Comparison of ENCODE assay signal across 12 mouse cellular contexts in genomic region chr10:69730351-69730871, GRCm38 (mm10).
DNase-seq lines count a peak whose midpoint lies in the region; ATAC-seq and TF ChIP-seq lines count a peak whose summit lies in the region.
"Had no signal": no experiment of that assay in that cellular context is flagged by ENCODE, and none has a peak within 500 bp of the region (broad histone marks: within the 10 kb centered on the region; RNA-seq: fewer than 3 reads in every experiment).

No protein-coding gene starts in this region.

- H3K9ac ChIP-seq in hindbrain, embryonic 11.5 days (ENCODE audit: low read depth, low read length): peak overlapping the region; percentile 20; the same call in 1 of the 2 replicates
- no peak overlapping the region; the same call in 1 of the 2 replicates for H3K9ac ChIP-seq in midbrain, embryonic 12.5 days (replicated peaks)
- H3K9ac ChIP-seq: stomach, embryonic 15.5 days had no signal

- peaks cover 58% of the 10 kb centered on the region for H3K4me1 ChIP-seq in cerebellum, adult 2 months (ENCODE audit: control insufficient read depth, insufficient read depth, low read length)
- peaks cover 2% of the 10 kb centered on the region; the same call in 1 of the 2 replicates for H3K4me1 ChIP-seq in hindbrain, embryonic 11.5 days (replicated peaks; ENCODE audit: control insufficient read depth, insufficient read depth, low read length)
- H3K4me1 ChIP-seq in midbrain, embryonic 12.5 days: peaks cover 17% of the 10 kb centered on the region

- no peaks in the 10 kb centered on the region for H3K27me3 ChIP-seq in cerebellum, adult 2 months (ENCODE audit: control insufficient read depth, insufficient read depth, low read length)
- no peaks in the 10 kb centered on the region for H3K27me3 ChIP-seq in hindbrain, embryonic 11.5 days (ENCODE audit: control insufficient read depth, insufficient read depth, low read length)
- no peaks in the 10 kb centered on the region for H3K27me3 ChIP-seq in midbrain, embryonic 12.5 days
- H3K27me3 ChIP-seq: stomach, embryonic 15.5 days had no signal

- TF ChIP-seq POLR2A in cerebellum, adult 2 months (IDR thresholded peaks at IDR 0.05; ENCODE audit: borderline replicate concordance, insufficient read depth, low read length): no peak
- no peak for TF ChIP-seq POLR2A in brain, embryonic 14.5 days (IDR thresholded peaks at IDR 0.05; ENCODE audit: borderline replicate concordance, extremely low read depth, insufficient read depth, insufficient read length, poor library complexity, severe bottlenecking)

- no peak overlapping the region for H3K4me3 ChIP-seq in cerebellum, adult 2 months (replicated peaks; ENCODE audit: insufficient read depth, low read depth, low read length)
- no peak overlapping the region for H3K4me3 ChIP-seq in hindbrain, embryonic 11.5 days (ENCODE audit: low read depth, low read length)
- H3K4me3 ChIP-seq in midbrain, embryonic 12.5 days: no peak overlapping the region
- H3K4me3 ChIP-seq: stomach, embryonic 15.5 days had no signal

- no peak overlapping the region for H3K4me2 ChIP-seq in hindbrain, embryonic 11.5 days (replicated peaks; ENCODE audit: low read depth, low read length)
- no peak overlapping the region for H3K4me2 ChIP-seq in midbrain, embryonic 12.5 days (replicated peaks)
- H3K4me2 ChIP-seq: heart, embryonic 11.5 days; stomach, embryonic 15.5 days had no signal

- DNase-seq in cerebellum, adult 2 months: peak; percentile 51 to 64
- no peak for DNase-seq in cerebellum, adult 11 months
- peak; percentile 75 for DNase-seq in brain, embryonic 14.5 days (ENCODE audit: low read depth)
- no peak for DNase-seq in hindbrain, embryonic 11.5 days (ENCODE audit: low spot score)
- no peak for DNase-seq in yolk sac, embryonic 10.5 days (ENCODE audit: low spot score)
- no peak for DNase-seq in layer of hippocampus, postnatal 10 days (ENCODE audit: low spot score in 2 of 2)
- DNase-seq in urinary bladder, adult 18-20 months (ENCODE audit: low spot score in 2 of 2): no peak
- DNase-seq: kidney, postnatal 10 days; right cerebral cortex, adult 18-20 months had no signal

- no peaks in the 10 kb centered on the region for H3K36me3 ChIP-seq in hindbrain, embryonic 11.5 days (ENCODE audit: control insufficient read depth, insufficient read depth, low read length)
- H3K36me3 ChIP-seq in midbrain, embryonic 12.5 days: no peaks in the 10 kb centered on the region
- H3K36me3 ChIP-seq: stomach, embryonic 15.5 days had no signal

- 5% methylated on average over 10 of the region's 10 CpGs for WGBS in cerebellum, adult 2 months
- WGBS in hindbrain, embryonic 11.5 days: 51% methylated on average over 10 of the region's 10 CpGs
- 66% methylated on average over 10 of the region's 10 CpGs for WGBS in midbrain, embryonic 12.5 days

- ATAC-seq in hindbrain, embryonic 11.5 days (ENCODE audit: low FRiP score): peak; percentile 38; the same call in 1 of the 2 replicates
- no peak for ATAC-seq in midbrain, embryonic 12.5 days (ENCODE audit: low FRiP score, low read depth)

- TF ChIP-seq CTCF in cerebellum, adult 2 months (IDR thresholded peaks at IDR 0.05; ENCODE audit: borderline replicate concordance, insufficient read depth, low read depth, low read length): no peak
- no peak for TF ChIP-seq CTCF in brain, embryonic 14.5 days (IDR thresholded peaks at IDR 0.05; ENCODE audit: borderline replicate concordance, extremely low read depth, insufficient read depth, insufficient read length)

- peak overlapping the region; percentile 73 for H3K27ac ChIP-seq in cerebellum, adult 2 months (ENCODE audit: insufficient read depth, low read length)
- peak overlapping the region; percentile 51; the same call in 1 of the 2 replicates for H3K27ac ChIP-seq in hindbrain, embryonic 11.5 days (ENCODE audit: low read depth, low read length)
- H3K27ac ChIP-seq in midbrain, embryonic 12.5 days (replicated peaks): 0 out of 2 replicates have a peak overlapping the region, but pooled peaks have one; percentile 46
- H3K27ac ChIP-seq: stomach, embryonic 15.5 days had no signal

- H3K9me3 ChIP-seq in hindbrain, embryonic 11.5 days (ENCODE audit: control insufficient read depth, low read length): no peaks in the 10 kb centered on the region
- no peaks in the 10 kb centered on the region for H3K9me3 ChIP-seq in midbrain, embryonic 12.5 days
- H3K9me3 ChIP-seq: stomach, embryonic 15.5 days had no signal

Comparison
In these comparisons a context has a peak if more than half of its experiments do, and no peak if none do; other contexts are left out.
1. DNase-seq: peak in cerebellum, adult 2 months (2 of 2) and brain, embryonic 14.5 days (single experiment); none in cerebellum, adult 11 months (single experiment), hindbrain, embryonic 11.5 days (single experiment), yolk sac, embryonic 10.5 days (single experiment), layer of hippocampus, postnatal 10 days (0 of 2) and urinary bladder, adult 18-20 months (0 of 2).
2. Peak in every context shown above with its lines, with median percentiles within 50 percentile points of each other: H3K27ac ChIP-seq.